ENCODE assay signal across 9 mouse cellular contexts in genomic region chr12:112707573-112707869, GRCm38 (mm10). TPM values are rescaled to one million over a fixed set of nuclear protein-coding genes. Genes with fewer than 3 reads are reported as not detected.
A peak's percentile ranks its signal among the peaks of the same experiment; 100 is the strongest.
DNase-seq lines count a peak whose midpoint lies in the region; ATAC-seq and TF ChIP-seq lines count a peak whose summit lies in the region.
"Had no signal": no experiment of that assay in that cellular context is flagged by ENCODE, and none has a peak within 500 bp of the region (broad histone marks: within the 10 kb centered on the region; RNA-seq: fewer than 3 reads in every experiment).

No protein-coding gene starts in this region.

- peak overlapping the region; percentile 20; the same call in 1 of the 2 replicates for H3K4me3 ChIP-seq in E14TG2a.4 (replicated peaks; ENCODE audit: low read length)
- H3K4me3 ChIP-seq in embryonic facial prominence, embryonic 10.5 days: peak overlapping the region; percentile 42; the same call in 1 of the 2 replicates
- H3K4me3 ChIP-seq in hindbrain, embryonic 13.5 days: no peak overlapping the region
- no peak overlapping the region for H3K4me3 ChIP-seq in midbrain, embryonic 12.5 days

- peaks cover 69% of the 10 kb centered on the region for H3K27me3 ChIP-seq in E14TG2a.4 (ENCODE audit: insufficient read depth, low read length)
- H3K27me3 ChIP-seq in embryonic facial prominence, embryonic 10.5 days (replicated peaks; ENCODE audit: low read depth, poor library complexity, severe bottlenecking): peaks cover 43% of the 10 kb centered on the region
- peaks cover 26% of the 10 kb centered on the region for H3K27me3 ChIP-seq in hindbrain, embryonic 13.5 days
- peaks cover 43% of the 10 kb centered on the region for H3K27me3 ChIP-seq in midbrain, embryonic 12.5 days

- peak overlapping the region; percentile 58; the same call in 1 of the 2 replicates for H3K9ac ChIP-seq in hindbrain, embryonic 13.5 days
- H3K9ac ChIP-seq in midbrain, embryonic 12.5 days (replicated peaks): 0 out of 2 replicates have a peak overlapping the region, but pooled peaks have one; percentile 17
- H3K9ac ChIP-seq: limb, embryonic 15.5 days had no signal

- DNase-seq in embryonic facial prominence, embryonic 10.5 days (ENCODE audit: low spot score): no peak
- DNase-seq in gastrocnemius, postnatal 25 days: no peak
- DNase-seq in thymus, adult 18-20 months: no peak
- DNase-seq in spleen, postnatal 36 days (ENCODE audit: low spot score in 2 of 2): no peak

- ATAC-seq in hindbrain, embryonic 13.5 days (ENCODE audit: low FRiP score): peak; percentile 56
- peak; percentile 25; the same call in 1 of the 2 replicates for ATAC-seq in midbrain, embryonic 12.5 days (ENCODE audit: low FRiP score, low read depth)

- WGBS in embryonic facial prominence, embryonic 10.5 days: 24% methylated on average over 8 of the region's 8 CpGs
- WGBS in hindbrain, embryonic 13.5 days: 30% methylated on average over 8 of the region's 8 CpGs
- WGBS in midbrain, embryonic 12.5 days: 25% methylated on average over 8 of the region's 8 CpGs

- H3K4me2 ChIP-seq in hindbrain, embryonic 13.5 days: peak overlapping the region; percentile 38; the same call in 1 of the 2 replicates
- peak overlapping the region; percentile 32; the same call in 1 of the 2 replicates for H3K4me2 ChIP-seq in midbrain, embryonic 12.5 days (replicated peaks)

- H3K4me1 ChIP-seq in E14TG2a.4 (replicated peaks; ENCODE audit: low read depth, low read length): peaks cover 15% of the 10 kb centered on the region
- peaks cover 13% of the 10 kb centered on the region; the same call in 1 of the 2 replicates for H3K4me1 ChIP-seq in embryonic facial prominence, embryonic 10.5 days
- peaks cover 11% of the 10 kb centered on the region for H3K4me1 ChIP-seq in hindbrain, embryonic 13.5 days (replicated peaks)
- H3K4me1 ChIP-seq in midbrain, embryonic 12.5 days: peaks cover 3% of the 10 kb centered on the region; the same call in 1 of the 2 replicates

- peaks cover 4% of the 10 kb centered on the region; the same call in 1 of the 2 replicates for H3K9me3 ChIP-seq in E14TG2a.4 (ENCODE audit: low read length)
- no peaks in the 10 kb centered on the region for H3K9me3 ChIP-seq in embryonic facial prominence, embryonic 10.5 days
- H3K9me3 ChIP-seq in hindbrain, embryonic 13.5 days: no peaks in the 10 kb centered on the region
- no peaks in the 10 kb centered on the region for H3K9me3 ChIP-seq in midbrain, embryonic 12.5 days
- H3K9me3 ChIP-seq: G1E; limb, embryonic 15.5 days had no signal

- no peaks in the 10 kb centered on the region for H3K36me3 ChIP-seq in E14TG2a.4 (ENCODE audit: insufficient read depth, low read length)
- no peaks in the 10 kb centered on the region for H3K36me3 ChIP-seq in embryonic facial prominence, embryonic 10.5 days (replicated peaks)
- H3K36me3 ChIP-seq in hindbrain, embryonic 13.5 days: no peaks in the 10 kb centered on the region
- H3K36me3 ChIP-seq in midbrain, embryonic 12.5 days: no peaks in the 10 kb centered on the region
- H3K36me3 ChIP-seq: G1E; limb, embryonic 15.5 days had no signal

- no peak for TF ChIP-seq CTCF in E14TG2a.4 (conservative IDR thresholded peaks at IDR 0.05; ENCODE audit: low read length)

- no peak overlapping the region for H3K27ac ChIP-seq in embryonic facial prominence, embryonic 10.5 days (replicated peaks)
- no peak overlapping the region for H3K27ac ChIP-seq in hindbrain, embryonic 13.5 days
- no peak overlapping the region for H3K27ac ChIP-seq in midbrain, embryonic 12.5 days (replicated peaks)
- H3K27ac ChIP-seq: limb, embryonic 15.5 days had no signal

RNA-seq across cellular contexts. Expression of gene Cep170b, which starts 12.7 kb away (rescaled TPM):
- 9.7 and 10.6 TPM in 2 replicates for polyA plus RNA-seq in embryonic facial prominence, embryonic 10.5 days (2016; fragmentation: Nextera tagmentation; extraction: Ambion mirVana)
- 24.2 and 24.9 TPM in 2 replicates for polyA plus RNA-seq in hindbrain, embryonic 13.5 days (2015; fragmentation: Nextera tagmentation; extraction: Ambion mirVana)
- 15.0 and 16.8 TPM in 2 replicates for polyA plus RNA-seq in midbrain, embryonic 12.5 days (2016; fragmentation: Nextera tagmentation; extraction: Ambion mirVana)
- total RNA-seq in gastrocnemius, postnatal 25 days (2021): 1 to 10 TPM; 8.8 to 9.1 TPM
- polyA plus RNA-seq: G1E had no signal

RNA-seq across cellular contexts. Expression of gene Zbtb42, which starts 28.9 kb away (rescaled TPM):
- polyA plus RNA-seq in embryonic facial prominence, embryonic 10.5 days (2016; fragmentation: Nextera tagmentation; extraction: Ambion mirVana): 4.3 and 4.5 TPM in 2 replicates
- 3.6 and 4.6 TPM in 2 replicates for polyA plus RNA-seq in hindbrain, embryonic 13.5 days (2015; fragmentation: Nextera tagmentation; extraction: Ambion mirVana)
- polyA plus RNA-seq in midbrain, embryonic 12.5 days (2016; fragmentation: Nextera tagmentation; extraction: Ambion mirVana): 5.2 and 7.3 TPM in 2 replicates
- total RNA-seq in gastrocnemius, postnatal 25 days (2021): 1 to 10 TPM; 1.2 to 1.9 TPM

RNA-seq across cellular contexts. Expression of gene Akt1, which starts 32.8 kb away (rescaled TPM):
- 47.0 and 53.4 TPM in 2 replicates for polyA plus RNA-seq in embryonic facial prominence, embryonic 10.5 days (2016; fragmentation: Nextera tagmentation; extraction: Ambion mirVana)
- 60.8 and 64.5 TPM in 2 replicates for polyA plus RNA-seq in hindbrain, embryonic 13.5 days (2015; fragmentation: Nextera tagmentation; extraction: Ambion mirVana)
- 74.7 and 80.0 TPM in 2 replicates for polyA plus RNA-seq in midbrain, embryonic 12.5 days (2016; fragmentation: Nextera tagmentation; extraction: Ambion mirVana)
- total RNA-seq in gastrocnemius, postnatal 25 days (2021): 10 to 100 TPM; 63.5 to 69.7 TPM

RNA-seq across cellular contexts. Expression of gene Pld4, which starts 52.9 kb away (rescaled TPM):
- polyA plus RNA-seq in embryonic facial prominence, embryonic 10.5 days (2016; fragmentation: Nextera tagmentation; extraction: Ambion mirVana): 3.9 and 4.6 TPM in 2 replicates
- 6.4 and 7.0 TPM in 2 replicates for polyA plus RNA-seq in hindbrain, embryonic 13.5 days (2015; fragmentation: Nextera tagmentation; extraction: Ambion mirVana)
- polyA plus RNA-seq in midbrain, embryonic 12.5 days (2016; fragmentation: Nextera tagmentation; extraction: Ambion mirVana): 4.7 and 6.7 TPM in 2 replicates
- total RNA-seq in gastrocnemius, postnatal 25 days (2021): 1 to 10 TPM; 3.5 to 3.9 TPM

Comparison
In these comparisons a context has a peak if more than half of its experiments do, and no peak if none do; other contexts are left out.
1. H3K4me3 ChIP-seq: peak in E14TG2a.4 (single experiment) and embryonic facial prominence, embryonic 10.5 days (single experiment); none in hindbrain, embryonic 13.5 days (single experiment) and midbrain, embryonic 12.5 days (single experiment).